Mouse (Mus musculus) lung, embryonic 14.5 days (tissue): Measurements from ENCODE around the gene Susd1. TPM values are rescaled to one million over a fixed set of nuclear protein-coding genes. Genes with fewer than 3 reads are reported as not detected.

Experiments
- ATAC-seq: fragments of 200-750 bp; cut with Nextera tagmentation; 2 replicates; pipeline ENCODE4 v1.8.0; 2017; ENCODE audit warnings: mild to moderate bottlenecking, moderate TSS enrichment, moderate library complexity; ENCODE audit not compliant: insufficient read depth
- DNase-seq: peaks from one replicate; pipeline ENCODE4 v3.0.0-alpha.2; 2015
- H3K27ac ChIP-seq: fragments of 300-500 bp; sonication (generic); 2 replicates; pipeline ENCODE4 v1.5.1; 2014; ENCODE audit warnings: low read depth, mild to moderate bottlenecking, moderate library complexity
- H3K27me3 ChIP-seq: fragments of 300-500 bp; sonication (generic); 2 replicates; pipeline ENCODE4 v1.6.1; 2014; ENCODE audit warnings: low read length, control low read depth; ENCODE audit not compliant: insufficient read depth
- H3K36me3 ChIP-seq: fragments of 300-500 bp; sonication (generic); 2 replicates; pipeline ENCODE4 v1.6.1; 2014; ENCODE audit warnings: control low read depth; ENCODE audit not compliant: insufficient read depth
- H3K4me1 ChIP-seq: fragments of 300-500 bp; sonication (generic); 2 replicates; pipeline ENCODE4 v1.6.1; 2014; ENCODE audit warnings: antibody characterized with exemption, control low read depth; ENCODE audit not compliant: insufficient read depth
- H3K4me2 ChIP-seq: fragments of 300-500 bp; sonication (generic); 2 replicates; pipeline ENCODE4 v1.6.1; 2014; ENCODE audit warnings: mild to moderate bottlenecking
- H3K4me3 ChIP-seq: fragments of 300-500 bp; sonication (generic); 2 replicates; pipeline ENCODE4 v1.5.1; 2014; ENCODE audit warnings: low read depth, low read length
- H3K9ac ChIP-seq: fragments of 300-500 bp; sonication (generic); 2 replicates; pipeline ENCODE4 v1.6.1; 2014
- H3K9me3 ChIP-seq: fragments of 300-500 bp; sonication (generic); 2 replicates; pipeline ENCODE4 v1.6.1; 2016; ENCODE audit warnings: low read depth, low read length, control low read depth
- CTCF ChIP-seq: IDR thresholded peaks from 2 replicates; pipeline ENCODE4 v1.5.1; 2016; ENCODE audit warnings: antibody characterized with exemption, low read depth
- WGBS: fragments of 180-500 bp; shearing (Covaris S2); extraction: QIAGEN DNeasy Blood & Tissue Kit; methylation state at CpG from one replicate; pipeline ENCODE4 v1.1.7; 2014; 5-methylcytosine and 5-hydroxymethylcytosine counted together
- polyA plus RNA-seq: library from polyadenylated mRNA; unstranded; fragments of >200 nt; fragmentation: Nextera tagmentation; extraction: Ambion mirVana; gene quantifications from 2 replicates; pipeline ENCODE4 v1.2.1, GENCODE M21; 2014

The Susd1 gene
- 5.1 and 5.6 TPM in 2 replicates for polyA plus RNA-seq

GRCm38 (mm10) chr4:59437990-59438854, at the start of gene Susd1:
TSS of gene Susd1 (minus strand) at chr4:59438633.
- Histone ChIP-seq H3K9me3 (no peaks in the 10 kb centered on the region; the same call in 1 of the 2 replicates), H3K4me3 (peak within 1 kb of the TSS; percentile 66), H3K27ac (peak within 1 kb of the TSS; percentile 87), H3K4me2 (peak within 1 kb of the TSS; percentile 99), H3K27me3 (no peaks in the 10 kb centered on the region), H3K36me3 (no peaks in the 10 kb centered on the region), H3K4me1 (no peaks in the 10 kb centered on the region), H3K9ac (peak within 1 kb of the TSS; percentile 82)
- under 1% methylated on average over 75 of the region's 75 CpGs for WGBS
- DNase-seq (peak; percentile 74), ATAC-seq (peak; percentile 85)
- TF ChIP-seq CTCF, result no peak

- H3K4me2 ChIP-seq, result no peak overlapping the region
- ATAC-seq (no peak), DNase-seq (no peak)
- no peaks in the 10 kb centered on the region for H3K9me3 ChIP-seq
- H3K36me3 ChIP-seq, result peaks cover 10% of the 10 kb centered on the region; the same call in 1 of the 2 replicates
- no peak overlapping the region for H3K4me3 ChIP-seq
- no peak for TF ChIP-seq CTCF
- no peak overlapping the region for H3K9ac ChIP-seq
- no peaks in the 10 kb centered on the region for H3K4me1 ChIP-seq
- H3K27ac ChIP-seq, result no peak overlapping the region
- no peaks in the 10 kb centered on the region for H3K27me3 ChIP-seq
Observed at GRCm38 (mm10) chr4:59471306-59471705, 32.9 kb upstream of the Susd1 start.

- no peak overlapping the region for H3K4me2 ChIP-seq
- H3K9me3 ChIP-seq, result no peaks in the 10 kb centered on the region
- WGBS, result 82% methylated on average over 2 of the region's 2 CpGs
- peaks cover 3% of the 10 kb centered on the region; the same call in 1 of the 2 replicates for H3K4me1 ChIP-seq
- no peak for TF ChIP-seq CTCF
- DNase-seq (no peak), ATAC-seq (no peak)
- H3K4me3 ChIP-seq, result no peak overlapping the region
- no peak overlapping the region for H3K9ac ChIP-seq
- H3K36me3 ChIP-seq, result no peaks in the 10 kb centered on the region
- no peak overlapping the region for H3K27ac ChIP-seq
- H3K27me3 ChIP-seq, result no peaks in the 10 kb centered on the region
Observed at GRCm38 (mm10) chr4:59465449-59465848, 27.0 kb upstream of the Susd1 start.

- H3K27ac ChIP-seq, result no peak overlapping the region
- no peaks in the 10 kb centered on the region for H3K36me3 ChIP-seq
- TF ChIP-seq CTCF, result no peak
- ATAC-seq, result no peak
- 78% methylated on average over 6 of the region's 6 CpGs for WGBS
- H3K4me2 ChIP-seq, result no peak overlapping the region
- DNase-seq, result no peak
- H3K9me3 ChIP-seq, result no peaks in the 10 kb centered on the region
- no peak overlapping the region for H3K4me3 ChIP-seq
- H3K27me3 ChIP-seq, result no peaks in the 10 kb centered on the region
- peaks cover 6% of the 10 kb centered on the region; the same call in 1 of the 2 replicates for H3K4me1 ChIP-seq
- no peak overlapping the region for H3K9ac ChIP-seq
Observed at GRCm38 (mm10) chr4:59464661-59465060, 26.2 kb upstream of the Susd1 start.

GRCm38 (mm10) chr4:59462494-59462893, 24.1 kb upstream of the Susd1 start:
- Histone ChIP-seq H3K9ac (no peak overlapping the region), H3K9me3 (no peaks in the 10 kb centered on the region), H3K27ac (no peak overlapping the region), H3K36me3 (no peaks in the 10 kb centered on the region), H3K4me1 (peaks cover 19% of the 10 kb centered on the region; the same call in 1 of the 2 replicates), H3K4me2 (no peak overlapping the region), H3K27me3 (no peaks in the 10 kb centered on the region), H3K4me3 (no peak overlapping the region)
- TF ChIP-seq CTCF, result no peak
- ATAC-seq (no peak), DNase-seq (no peak)
- 57% methylated on average over 6 of the region's 6 CpGs for WGBS

GRCm38 (mm10) chr4:59461116-59461727, 22.8 kb upstream of the Susd1 start:
- Histone ChIP-seq H3K4me2 (no peak overlapping the region), H3K9me3 (no peaks in the 10 kb centered on the region), H3K4me1 (peaks cover 19% of the 10 kb centered on the region; the same call in 1 of the 2 replicates), H3K36me3 (no peaks in the 10 kb centered on the region), H3K27me3 (no peaks in the 10 kb centered on the region), H3K27ac (no peak overlapping the region), H3K9ac (no peak overlapping the region), H3K4me3 (no peak overlapping the region)
- TF ChIP-seq CTCF, result no peak
- ATAC-seq (peak; percentile 9; the same call in 1 of the 2 replicates), DNase-seq (peak; percentile 7)
- WGBS, result 47% methylated on average over 11 of the region's 11 CpGs
